Mouse (Mus musculus): ENCODE results near the gene Nub1.

Nub1 gene

DNA sequence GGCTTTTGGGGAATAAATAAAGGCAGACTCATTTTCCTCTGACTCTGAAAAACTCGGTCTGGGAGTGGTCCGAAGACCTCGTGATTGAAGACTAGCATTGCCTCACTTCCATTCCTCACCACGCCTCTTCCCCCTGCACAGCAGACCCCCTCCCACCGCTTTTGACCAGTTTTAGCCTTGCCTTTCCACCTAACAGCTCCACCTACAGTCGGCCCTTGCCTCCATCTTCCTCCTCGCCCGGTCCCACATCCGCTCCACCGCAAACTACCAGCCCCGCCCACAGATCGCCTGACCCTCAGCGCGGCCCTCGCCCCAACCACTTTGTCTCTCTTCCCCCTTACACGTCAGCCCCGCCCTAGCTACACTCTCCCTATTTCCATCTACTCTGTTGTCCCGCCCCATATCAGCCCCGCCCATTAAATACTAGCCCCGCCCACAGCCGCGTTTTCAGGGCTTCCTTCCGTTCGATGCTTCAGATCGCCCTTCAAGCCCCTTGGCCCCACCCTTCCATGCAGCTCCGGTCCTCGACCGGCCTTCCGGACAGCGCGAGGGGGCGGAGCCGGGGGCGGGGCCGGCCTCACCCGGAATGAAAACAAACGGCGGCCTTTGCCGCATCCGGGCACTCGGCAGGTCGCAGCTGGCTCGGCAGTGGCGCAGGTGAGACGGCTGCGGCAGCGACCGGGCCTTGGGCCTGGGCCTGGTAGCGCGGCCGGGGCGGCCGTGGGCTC lies at the start of gene Nub1:
Nub1 (plus strand) TSS at position 167 of the 728 bp plus-strand sequence.
- peak; percentile 98 for DNase-seq

- no peak for DNase-seq
Observed at GRCm38 (mm10) chr5:24636987-24637386, 48.3 kb upstream of the Nub1 start.

GRCm38 (mm10) chr5:24638131-24638530 lies 47.2 kb upstream of the Nub1 start:
- DNase-seq, result no peak

DNA sequence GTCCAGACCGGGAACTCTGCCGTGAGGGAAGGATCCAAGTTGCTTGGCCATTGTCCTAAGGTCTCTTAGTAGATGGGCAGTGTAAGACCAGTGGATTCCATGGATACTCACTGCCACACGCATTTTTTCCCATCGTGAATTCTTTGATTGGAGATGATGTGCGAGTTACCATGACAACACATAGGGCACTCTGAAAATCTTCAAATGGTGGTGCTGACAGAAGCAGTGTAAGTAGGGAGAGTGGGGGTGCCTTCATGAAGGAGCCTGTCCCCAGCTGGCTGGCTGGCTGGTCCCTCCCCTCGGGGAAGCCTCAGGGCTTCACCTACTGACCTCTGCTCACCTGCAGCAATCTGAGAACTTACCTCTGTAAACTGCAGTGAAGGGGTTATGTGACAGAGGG lies 46.3 kb upstream of the Nub1 start:
- peak; percentile 28 for DNase-seq

- no peak for DNase-seq
Observed at GRCm38 (mm10) chr5:24645454-24645853, 39.9 kb upstream of the Nub1 start.

GRCm38 (mm10) chr5:24649231-24649630 lies 36.1 kb upstream of the Nub1 start:
- DNase-seq, result no peak

GRCm38 (mm10) chr5:24649701-24650100 lies 35.6 kb upstream of the Nub1 start:
- no peak for DNase-seq

DNA sequence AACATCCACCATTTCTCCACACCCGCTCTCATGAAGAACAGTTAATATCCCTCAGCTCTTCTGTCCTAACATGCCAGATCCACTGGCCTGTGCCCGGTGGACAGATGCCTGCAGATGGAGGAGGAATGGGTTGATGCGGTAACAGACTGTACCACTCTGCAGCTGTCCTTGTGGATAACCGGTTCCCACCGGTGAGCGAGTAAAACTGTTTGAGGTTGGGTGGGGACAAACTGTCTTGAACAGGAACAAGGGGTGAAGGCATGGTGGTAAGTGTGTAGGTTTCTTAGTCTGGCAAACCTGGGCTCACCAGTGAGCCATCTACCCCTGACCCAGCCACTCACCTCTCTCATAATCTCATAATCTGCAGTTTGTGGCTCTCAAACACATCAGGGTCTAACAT lies 34.0 kb upstream of the Nub1 start:
- DNase-seq, result no peak

GRCm38 (mm10) chr5:24651768-24652752 lies 33.3 kb upstream of the Nub1 start:
- peak; percentile 60 for DNase-seq

DNA sequence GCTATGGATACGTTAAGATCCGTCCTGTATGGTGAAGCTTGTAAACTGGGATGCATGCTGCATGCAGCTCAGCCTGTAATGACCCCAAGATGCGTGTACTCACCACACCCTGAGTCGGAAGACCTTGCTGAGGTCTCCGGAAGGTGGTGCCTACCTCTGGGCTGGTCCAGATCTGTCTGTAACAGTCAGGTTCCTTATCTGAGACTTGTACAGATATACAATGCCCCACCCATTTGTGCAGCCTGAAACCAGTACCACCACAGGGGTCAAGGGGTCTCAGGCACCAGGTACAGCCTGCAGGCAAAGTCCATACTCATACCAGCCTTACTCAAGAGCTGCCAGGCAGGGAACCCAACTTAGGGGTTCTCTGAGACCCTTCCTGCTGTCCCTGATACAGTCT lies 32.6 kb upstream of the Nub1 start:
- DNase-seq, result no peak

DNA sequence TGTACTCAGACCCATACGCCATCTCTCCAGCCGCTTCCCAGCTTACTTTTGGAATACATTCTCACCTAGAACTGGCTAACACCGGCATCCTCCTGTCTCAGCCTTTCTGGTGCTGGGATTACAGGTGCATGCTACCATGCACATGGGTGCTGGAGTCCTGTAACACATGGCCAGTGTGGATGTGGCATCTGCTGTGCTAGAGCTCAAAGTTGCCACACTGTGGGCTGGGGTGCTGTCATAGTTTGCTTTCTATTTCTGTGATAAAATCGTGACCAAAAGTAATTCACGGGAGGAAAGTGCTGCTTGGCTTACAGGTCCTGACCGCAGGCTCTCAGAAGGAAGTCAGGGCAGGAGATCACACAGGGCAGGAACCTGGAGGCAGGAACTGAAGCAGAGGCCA lies 30.8 kb upstream of the Nub1 start:
- DNase-seq, result no peak

DNA sequence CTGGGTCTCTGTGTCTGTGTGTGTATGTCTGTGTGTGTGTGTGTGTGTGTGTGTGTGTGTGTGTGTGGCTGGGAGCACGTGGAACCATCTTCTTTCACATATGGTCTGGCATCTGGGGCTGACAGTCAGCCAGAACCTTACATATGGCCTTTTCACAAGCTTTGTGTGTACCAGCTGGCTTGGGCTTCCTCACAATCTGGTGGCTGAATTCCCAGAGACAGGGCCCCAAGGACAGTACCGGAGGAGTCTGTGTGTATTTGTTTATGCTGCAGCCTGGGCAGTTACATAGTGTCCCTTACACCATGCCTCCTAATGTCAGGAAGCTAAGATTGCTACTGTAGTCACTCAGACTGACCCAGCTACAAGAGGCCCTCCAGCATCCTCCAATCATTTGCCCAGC lies 28.2 kb upstream of the Nub1 start:
- peak; percentile 57 for DNase-seq

- no peak for DNase-seq
Observed at GRCm38 (mm10) chr5:24659708-24660423, 25.5 kb upstream of the Nub1 start.

GRCm38 (mm10) chr5:24661457-24661856 lies 23.9 kb upstream of the Nub1 start:
- no peak for DNase-seq

- peak; percentile 71 for DNase-seq
Observed at GRCm38 (mm10) chr5:24674238-24674637, 11.1 kb upstream of the Nub1 start.

DNA sequence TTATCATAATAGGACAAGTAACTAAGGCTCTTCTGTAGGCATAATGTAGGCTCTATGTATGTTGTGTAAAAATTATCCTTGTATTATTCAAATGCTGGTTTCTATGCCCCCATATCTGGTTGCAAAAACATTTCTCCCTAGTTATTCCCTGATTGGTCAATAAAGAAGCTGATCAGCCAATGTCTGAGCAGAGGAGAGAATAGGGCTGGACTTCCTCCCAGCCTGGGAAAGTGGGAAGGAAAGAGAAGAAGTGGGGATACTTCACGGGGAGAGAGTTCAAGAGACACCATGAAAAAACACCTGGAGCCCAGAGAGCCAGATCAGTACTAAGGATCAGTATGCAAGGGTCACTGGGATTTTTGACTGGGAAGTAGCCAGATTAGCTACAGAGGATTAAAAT lies 3.9 kb upstream of the Nub1 start:
- DNase-seq, result no peak

DNA sequence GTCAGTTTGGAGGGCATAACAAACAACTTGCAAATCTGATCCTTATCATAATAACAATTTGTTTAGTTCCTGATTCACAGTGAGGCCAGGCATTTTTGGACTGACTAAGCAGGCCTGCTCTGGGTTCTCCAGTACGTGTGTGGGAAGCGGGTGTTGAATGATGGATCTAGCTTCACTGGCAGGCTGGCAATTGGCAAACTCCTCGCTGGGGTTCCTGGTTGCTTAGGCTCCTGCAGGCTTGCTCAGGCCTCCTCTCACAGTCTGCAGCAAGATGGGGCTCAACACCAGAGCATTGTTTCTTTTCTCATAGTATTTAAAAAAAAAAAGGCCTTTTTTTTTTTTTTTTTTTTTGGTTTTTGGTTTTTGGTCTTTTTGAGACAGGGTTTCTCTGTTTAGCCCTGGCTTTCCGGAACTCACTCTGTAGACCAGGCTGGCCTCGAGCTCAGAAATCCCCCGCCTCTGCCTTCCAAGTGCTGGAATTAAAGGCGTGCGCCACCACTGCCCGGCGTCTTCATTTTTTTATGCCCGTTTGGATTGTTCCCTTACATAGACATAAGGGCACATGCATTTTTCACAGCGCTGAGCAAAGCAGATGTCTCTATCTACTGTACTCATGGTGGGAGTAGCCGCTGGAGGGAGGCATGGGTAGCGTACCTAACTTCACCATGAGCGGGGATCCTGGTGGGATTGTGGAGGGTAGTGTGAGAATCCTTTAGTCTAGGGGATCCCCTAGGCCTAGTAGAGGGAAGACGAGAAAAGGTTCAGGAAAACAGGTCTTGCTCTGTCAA lies 560 bp upstream of the Nub1 start:
- peak; percentile 91 for DNase-seq

DNA sequence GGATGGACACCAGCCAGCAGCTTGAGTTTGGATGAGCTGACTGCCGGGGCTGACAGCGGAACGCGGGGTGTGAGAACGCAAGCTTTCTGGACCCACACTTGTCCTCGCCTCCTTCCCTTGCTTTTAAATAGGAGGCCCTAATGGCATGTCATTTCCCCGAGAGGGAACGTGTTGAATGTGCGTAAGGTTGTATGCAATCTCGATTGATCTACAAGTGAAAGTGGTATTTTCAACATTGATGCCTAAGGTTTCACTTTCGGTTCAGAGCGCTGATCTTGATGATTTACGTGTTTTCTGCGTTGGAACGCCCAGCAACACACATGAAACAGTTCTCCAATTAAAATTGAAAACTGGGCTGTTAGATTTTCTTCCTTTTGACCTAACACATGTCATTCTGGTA lies 844 bp downstream of the Nub1 start:
- no peak for DNase-seq

- DNase-seq, result peak; percentile 14
Observed at GRCm38 (mm10) chr5:24686671-24687420, 1.5 kb downstream of the Nub1 start.

- DNase-seq, result peak; percentile 56
Observed at GRCm38 (mm10) chr5:24687696-24688095, 2.4 kb downstream of the Nub1 start.

DNA sequence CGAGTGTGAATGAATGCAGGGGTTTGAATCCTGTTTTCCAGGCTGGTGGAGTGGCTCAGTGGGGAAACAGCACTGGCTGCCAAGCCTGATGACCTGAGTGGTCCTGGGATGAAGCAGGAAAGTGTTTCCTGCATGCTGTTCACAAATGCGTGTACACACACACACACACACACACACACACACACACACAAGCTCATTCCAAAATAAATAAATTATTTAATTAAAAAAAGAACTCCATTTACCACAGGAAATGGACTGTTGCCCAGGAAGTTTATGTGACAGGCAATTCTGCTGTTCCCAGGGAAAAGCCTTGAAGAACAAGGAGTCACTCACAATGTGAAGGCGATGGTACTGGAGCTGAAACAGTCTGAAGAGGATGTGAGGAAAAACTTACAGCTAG lies 11.4 kb downstream of the Nub1 start:
- DNase-seq, result no peak

- no peak for DNase-seq
Observed at GRCm38 (mm10) chr5:24701271-24701670, 15.9 kb downstream of the Nub1 start.
